Mouse (Mus musculus) thymus, postnatal 25 days (tissue): ENCODE measurements around the gene Olfr263.

Source experiments
- DNase-seq: peaks from one replicate; pipeline ENCODE4 v3.0.0; 2022

The Olfr263 gene

GRCm38 (mm10) chr13:21170431-21171155 lies 41.2 kb downstream of the Olfr263 start:
- DNase-seq, result no peak

GRCm38 (mm10) chr13:21171156-21171530 lies 41.7 kb downstream of the Olfr263 start:
- no peak for DNase-seq

- DNase-seq, result no peak
These were observed 42.2 kb downstream of the Olfr263 start for GRCm38 (mm10) chr13:21171600-21172150.

GRCm38 (mm10) chr13:21172241-21173027 lies 43.0 kb downstream of the Olfr263 start:
- DNase-seq, result peak; percentile 70

GRCm38 (mm10) chr13:21173072-21173471 lies 43.6 kb downstream of the Olfr263 start:
- no peak for DNase-seq

GRCm38 (mm10) chr13:21176733-21177132 lies 47.3 kb downstream of the Olfr263 start:
- no peak for DNase-seq

GRCm38 (mm10) chr13:21177657-21178056 lies 48.2 kb downstream of the Olfr263 start:
- DNase-seq, result no peak

GRCm38 (mm10) chr13:21178364-21178763 lies 48.9 kb downstream of the Olfr263 start:
- no peak for DNase-seq

GRCm38 (mm10) chr13:21179367-21179723 lies 49.9 kb downstream of the Olfr263 start, which contains the start of gene Trim27:
Gene Trim27 (plus strand): TSS chr13:21179445.
- DNase-seq, result no peak

GRCm38 (mm10) chr13:21179724-21180550 lies 50.5 kb downstream of the Olfr263 start:
- peak; percentile 91 for DNase-seq

- peak; percentile 85 for DNase-seq
These were observed 51.4 kb downstream of the Olfr263 start for GRCm38 (mm10) chr13:21180551-21181530.

- DNase-seq, result no peak
These were observed 52.6 kb downstream of the Olfr263 start for GRCm38 (mm10) chr13:21181996-21182395.

GRCm38 (mm10) chr13:21183066-21183465 lies 53.6 kb downstream of the Olfr263 start:
- no peak for DNase-seq

- DNase-seq, result no peak
These were observed 54.2 kb downstream of the Olfr263 start for GRCm38 (mm10) chr13:21183661-21184060.

- DNase-seq, result no peak
These were observed 56.1 kb downstream of the Olfr263 start for GRCm38 (mm10) chr13:21185521-21185920.
